Mouse (Mus musculus) adrenal gland, adult 2 months (tissue): ENCODE measurements at regions not wholly inside any gene's neighbourhood (a gene's known extent, or its start where the extent isn't known, plus 50 kb on each side); places are given as distances from the start of the nearest gene placed in this dataset.

Experiments
- DNase-seq: peaks from one replicate; pipeline ENCODE4 v3.0.0; 2021

DNA sequence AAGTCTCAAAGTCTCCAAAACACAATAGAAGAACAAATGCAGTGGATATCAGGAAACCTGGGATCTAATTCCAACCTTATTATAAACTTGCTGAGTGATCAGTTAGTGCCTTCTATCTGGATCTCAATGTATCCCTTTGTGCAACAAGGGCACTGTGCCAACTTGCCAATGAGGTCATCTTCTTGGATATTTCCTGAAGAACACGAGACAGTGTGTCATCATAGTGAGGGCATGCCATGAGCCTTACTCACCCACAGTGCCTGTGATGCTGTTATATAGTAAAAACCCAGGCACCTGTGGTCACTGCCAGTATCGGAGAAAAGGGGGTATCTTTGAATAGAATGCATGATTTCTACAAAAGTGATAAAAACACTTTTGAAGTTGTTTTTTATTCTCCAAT, 60.2 kb upstream of the Cd34 start:
- DNase-seq, result peak; percentile 80

DNA sequence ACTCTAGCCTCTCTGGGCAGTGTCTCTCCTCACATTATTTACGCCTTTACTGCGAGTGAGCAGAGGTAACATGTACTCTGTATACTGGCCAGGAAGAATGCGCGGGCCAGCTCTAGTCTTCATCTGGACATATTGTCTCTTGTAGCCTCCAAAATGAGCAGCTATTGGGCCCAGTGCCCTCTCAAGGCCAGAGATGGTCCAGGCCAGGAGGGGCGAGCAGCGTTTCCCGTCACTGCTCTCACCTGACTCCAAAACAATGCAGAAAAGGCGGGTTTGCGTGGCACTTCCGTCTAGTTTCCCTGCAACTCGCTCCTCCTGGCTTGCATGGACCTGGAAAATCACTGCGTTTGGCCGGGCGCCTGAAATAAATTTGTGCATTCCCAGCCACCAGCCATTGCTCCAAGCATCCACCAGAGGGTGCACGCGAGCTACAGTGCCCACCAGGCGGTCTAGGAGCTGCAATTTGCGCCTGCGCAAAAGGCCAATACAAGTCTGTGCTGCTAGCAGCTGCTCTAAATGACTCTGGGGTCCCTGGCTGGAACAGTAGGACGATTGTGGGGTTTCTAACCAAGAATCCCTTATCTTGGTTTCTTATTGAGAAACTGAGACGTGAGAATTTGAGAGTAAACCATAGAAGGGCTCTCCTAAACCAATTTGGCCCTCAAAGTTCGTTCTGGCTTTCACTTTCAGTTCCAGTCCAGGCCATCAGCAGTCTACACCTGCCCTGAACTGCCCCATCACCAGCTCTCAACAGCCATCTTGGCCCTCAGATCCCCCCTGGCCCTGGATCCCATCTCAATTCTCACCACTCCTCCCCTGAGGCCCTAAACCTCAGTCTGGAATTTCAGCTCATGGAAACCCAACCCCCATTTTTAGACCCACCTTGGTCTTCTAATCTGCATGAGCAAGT, 59.0 kb upstream of the Cd34 start:
- DNase-seq, result peak; percentile 97

DNA sequence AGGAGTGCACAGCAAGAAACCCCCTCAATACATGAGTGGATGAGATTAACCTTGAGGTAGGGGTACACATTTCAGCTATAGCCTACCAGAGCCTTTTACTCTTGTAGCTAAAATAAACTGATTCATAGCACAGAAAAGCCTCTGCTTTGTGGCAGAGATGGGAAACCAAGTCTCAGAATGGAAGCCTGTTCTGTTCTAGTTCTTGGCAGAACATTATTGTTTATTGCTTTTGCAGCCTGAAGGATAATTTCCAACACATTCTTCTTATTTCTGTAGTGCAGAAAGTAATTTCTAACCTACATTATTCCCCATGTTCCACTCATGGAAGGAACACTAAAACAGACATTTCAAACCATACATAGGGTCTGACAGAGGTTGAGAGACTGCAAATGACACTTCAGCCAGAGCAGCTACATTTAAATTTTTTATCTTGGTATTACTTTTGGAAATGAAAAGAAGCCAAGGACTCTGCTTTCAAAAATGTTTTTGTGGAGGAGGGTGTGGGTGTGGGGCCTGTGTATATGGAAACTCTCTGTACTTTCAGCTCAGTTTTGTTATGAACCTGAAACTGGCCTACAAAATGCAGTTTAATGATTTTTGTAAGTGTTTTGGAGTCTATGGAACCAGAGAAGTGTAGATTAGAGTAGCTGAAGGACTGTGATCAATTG, 56.9 kb upstream of the Cd34 start:
- DNase-seq, result peak; percentile 14

DNA sequence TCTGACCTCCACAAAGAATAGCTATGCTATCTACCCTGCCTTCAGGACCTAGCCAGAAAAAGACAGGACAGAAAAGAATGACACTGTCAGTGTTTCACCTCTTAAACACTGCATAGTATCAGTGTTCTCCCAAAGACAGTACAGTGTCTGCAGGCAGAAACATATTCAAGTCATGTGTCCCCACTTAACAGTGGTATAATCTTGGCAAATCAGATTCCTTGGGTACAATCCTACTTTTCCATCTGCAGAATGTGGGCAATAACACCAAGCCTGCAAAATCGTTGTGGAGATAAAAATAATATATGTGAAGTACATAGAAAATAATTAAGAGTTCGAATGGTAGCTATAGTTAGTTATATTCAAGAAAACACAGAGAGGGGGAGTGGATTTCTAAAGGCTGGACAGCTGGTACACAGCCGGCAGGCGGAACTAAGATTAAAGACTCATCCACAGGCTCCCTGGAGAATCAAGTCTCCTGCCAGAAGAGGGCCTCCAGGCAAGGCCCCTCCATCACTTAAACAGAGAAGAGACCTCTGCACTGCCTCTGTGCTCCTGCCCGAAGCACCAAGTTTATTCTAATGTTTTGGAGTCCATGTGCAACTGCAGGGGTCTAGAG, 53.4 kb upstream of the Cd34 start:
- no peak for DNase-seq

DNA sequence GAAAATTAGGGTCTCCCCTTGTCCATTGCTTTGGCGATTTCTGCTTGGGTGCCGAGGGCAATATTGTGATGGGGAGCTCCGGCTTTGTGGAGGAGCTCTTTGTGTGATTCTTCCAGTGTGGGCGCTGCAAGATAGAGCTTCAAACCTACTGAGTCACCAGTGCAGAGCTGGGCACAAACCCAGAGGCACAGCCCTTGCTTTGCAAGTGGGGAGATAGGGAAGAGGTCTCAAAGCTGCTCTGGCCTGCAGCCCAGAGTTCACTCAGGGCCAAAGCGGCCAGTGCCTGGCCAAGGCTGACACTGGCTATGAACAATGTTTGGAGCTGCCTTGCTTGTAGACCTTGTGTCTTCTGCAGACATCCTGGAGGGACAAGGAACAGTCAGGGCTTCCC, 52.9 kb upstream of the Cd34 start:
- DNase-seq, result peak; percentile 93
